Mouse (Mus musculus): ENCODE measurements around the gene Fer1l5.

Gene Fer1l5

DNA sequence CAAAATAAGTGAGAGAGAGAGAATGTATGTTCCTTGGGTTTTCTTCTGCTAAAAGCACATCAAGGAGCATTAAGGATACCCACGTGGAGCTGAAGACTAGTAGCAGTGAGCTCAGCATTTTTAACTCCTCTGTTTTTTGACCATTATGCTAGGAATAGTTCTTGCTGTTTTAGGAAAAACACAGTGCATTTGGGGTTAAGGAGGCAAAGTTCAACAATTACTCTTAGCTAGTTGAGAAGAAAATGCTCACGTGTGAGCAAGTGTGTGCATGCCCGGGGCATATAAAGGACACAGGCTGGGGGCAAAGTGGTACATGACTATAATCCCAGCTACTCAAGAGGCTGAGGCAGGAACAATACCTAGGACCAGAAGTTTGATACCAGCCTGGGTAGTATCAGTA is 61.5 kb downstream of the Fer1l5 start:
- peak; percentile 18 to 30 for DNase-seq

DNA sequence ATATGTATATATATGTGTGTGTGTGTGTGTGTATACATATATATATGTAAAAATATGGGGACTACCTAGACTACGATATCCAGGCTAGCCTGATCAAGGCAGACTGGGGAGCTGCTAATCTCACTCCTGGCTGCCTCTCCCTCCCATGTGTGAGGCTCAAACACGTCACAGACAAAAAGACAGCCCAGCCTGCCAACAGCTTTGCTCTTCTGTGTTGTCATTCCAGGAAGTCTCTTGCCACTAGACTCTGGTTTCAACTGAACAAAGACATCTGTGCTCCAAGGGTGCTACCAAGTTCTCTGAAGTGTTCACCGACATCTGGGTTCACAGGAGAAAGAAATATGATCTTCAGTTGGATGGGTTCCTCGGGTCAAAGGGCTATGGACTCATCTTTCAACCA is 63.0 kb downstream of the Fer1l5 start:
- DNase-seq, result no peak

DNA sequence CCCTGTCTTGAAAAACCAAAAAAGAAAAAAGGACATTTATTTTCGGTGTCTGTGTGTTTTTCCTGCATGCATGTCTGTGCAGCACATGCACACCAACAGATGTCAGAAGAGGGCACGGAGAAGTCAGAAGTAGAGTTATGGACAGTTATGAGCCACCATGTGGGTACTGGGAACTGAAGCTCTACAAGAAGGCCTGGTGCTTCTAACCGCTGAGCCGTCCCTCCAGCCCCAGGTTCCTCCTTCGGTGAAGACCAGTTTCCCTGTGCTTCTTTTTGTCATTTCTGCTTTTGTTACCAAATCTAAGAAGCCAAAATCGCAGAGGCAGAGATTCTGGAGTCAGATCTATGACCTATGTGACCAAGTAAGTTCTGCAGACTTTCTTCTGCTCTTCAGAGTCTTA is 64.4 kb downstream of the Fer1l5 start:
- DNase-seq, result no peak

DNA sequence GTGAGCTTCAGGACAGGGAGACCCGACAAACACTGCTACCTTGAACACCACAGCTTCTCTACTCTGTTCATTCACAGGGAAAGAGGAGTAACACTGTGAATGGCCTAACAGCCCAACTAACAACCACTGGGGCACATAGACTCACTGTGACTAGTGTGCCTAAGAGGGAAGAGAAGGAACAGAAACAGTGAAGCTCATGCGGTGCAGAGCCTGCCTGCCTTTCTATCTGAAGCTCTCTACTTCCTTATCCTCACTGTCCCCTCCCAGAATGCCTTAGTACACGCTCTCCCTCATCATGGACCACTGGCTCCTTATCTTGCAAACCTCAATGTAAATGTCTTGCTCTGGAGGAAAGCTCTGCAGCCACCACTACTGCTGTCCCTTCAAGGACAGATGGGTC is 65.1 kb downstream of the Fer1l5 start:
- DNase-seq, result no peak

DNA sequence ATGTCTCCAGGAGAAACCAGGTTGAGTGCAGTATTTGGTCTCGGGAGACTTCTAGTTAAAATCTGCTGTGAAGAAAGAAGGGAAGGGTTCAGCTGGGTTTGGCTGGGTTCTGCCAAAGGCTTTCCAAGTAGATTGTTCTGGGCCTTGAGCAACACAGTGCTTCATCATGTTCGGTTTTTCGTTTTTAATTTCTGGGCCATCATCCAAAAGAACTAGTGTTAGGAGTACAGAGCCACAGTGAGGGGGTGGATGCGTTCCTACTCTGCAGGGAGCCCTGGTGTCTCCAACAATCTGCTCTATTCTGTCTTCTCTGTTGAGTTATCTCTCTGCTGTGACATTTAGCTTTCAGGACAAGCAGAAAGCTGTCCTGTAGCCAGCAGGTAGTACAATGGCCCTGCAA is 69.0 kb downstream of the Fer1l5 start:
- DNase-seq, result no peak

DNA sequence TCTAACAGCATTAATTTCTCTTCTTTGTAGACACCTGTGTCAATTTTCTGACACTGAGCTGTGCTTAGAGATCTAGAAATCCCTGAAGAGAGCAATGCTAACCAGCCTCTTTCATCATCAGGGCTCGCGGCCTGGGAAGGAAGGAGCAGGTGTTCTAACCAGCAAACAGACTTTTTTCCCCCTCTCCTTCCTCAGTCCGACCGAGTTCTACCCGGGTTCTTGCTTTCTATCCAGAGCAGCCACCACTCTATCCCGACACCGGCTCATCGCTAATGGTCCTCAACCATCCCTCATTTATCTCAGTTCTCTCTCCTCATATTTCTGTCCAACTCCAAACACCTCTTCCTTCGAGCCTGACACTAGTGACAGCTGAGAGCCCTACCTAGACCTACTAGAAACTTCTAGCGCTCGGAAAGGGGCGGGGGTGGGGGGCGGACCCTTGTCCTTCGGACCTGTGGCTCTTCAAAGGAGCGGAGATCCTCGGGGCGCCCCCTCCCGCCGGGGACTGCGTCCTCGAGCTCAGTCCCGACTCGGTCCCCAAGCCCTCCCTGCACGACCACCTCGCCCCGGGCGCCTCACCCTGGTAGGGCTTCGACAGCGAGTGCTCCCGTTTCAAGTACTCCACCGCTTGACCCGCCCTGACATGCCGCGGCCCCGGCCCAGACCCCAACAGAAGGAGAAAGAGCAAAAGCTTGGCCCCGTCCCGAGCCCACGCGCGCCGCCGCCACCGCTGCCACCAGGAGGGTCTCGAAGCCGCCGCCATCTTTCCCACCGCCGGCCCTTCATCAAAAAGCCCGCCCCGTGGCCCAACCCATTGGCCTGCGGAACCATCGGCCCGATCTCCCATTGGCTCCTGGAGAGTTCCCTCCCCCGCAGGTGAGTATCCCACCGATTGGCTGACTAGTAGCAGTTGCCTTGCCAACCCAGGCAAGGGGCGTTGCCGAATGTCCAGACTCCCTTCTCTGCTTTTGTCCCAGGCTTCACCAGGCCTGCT is 72.7 kb downstream of the Fer1l5 start, which contains the start of gene Lman2l:
TSS of gene Lman2l (minus strand) at position 801 of the 994 bp plus-strand sequence.
- DNase-seq, result peak; percentile 98 to 99

DNA sequence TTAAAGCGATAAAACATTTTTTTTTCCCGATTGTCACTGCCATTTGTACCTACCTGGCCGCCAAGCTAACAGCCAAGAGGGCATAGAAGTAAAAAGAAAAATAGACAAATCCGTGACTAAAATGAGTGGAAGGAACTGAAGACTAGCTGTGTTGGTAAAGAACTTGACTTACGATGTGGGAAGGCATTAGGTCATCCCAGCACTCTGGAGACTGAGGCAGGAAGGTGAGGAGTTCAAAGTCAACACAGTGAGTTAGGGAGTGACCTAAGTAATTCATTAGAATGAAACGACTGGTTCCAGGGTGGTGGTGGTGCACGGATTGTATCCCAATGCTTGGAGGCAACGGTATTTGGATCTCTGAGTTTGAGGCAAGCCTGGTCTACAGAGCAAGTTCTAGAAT is 73.4 kb downstream of the Fer1l5 start:
- no peak for DNase-seq

DNA sequence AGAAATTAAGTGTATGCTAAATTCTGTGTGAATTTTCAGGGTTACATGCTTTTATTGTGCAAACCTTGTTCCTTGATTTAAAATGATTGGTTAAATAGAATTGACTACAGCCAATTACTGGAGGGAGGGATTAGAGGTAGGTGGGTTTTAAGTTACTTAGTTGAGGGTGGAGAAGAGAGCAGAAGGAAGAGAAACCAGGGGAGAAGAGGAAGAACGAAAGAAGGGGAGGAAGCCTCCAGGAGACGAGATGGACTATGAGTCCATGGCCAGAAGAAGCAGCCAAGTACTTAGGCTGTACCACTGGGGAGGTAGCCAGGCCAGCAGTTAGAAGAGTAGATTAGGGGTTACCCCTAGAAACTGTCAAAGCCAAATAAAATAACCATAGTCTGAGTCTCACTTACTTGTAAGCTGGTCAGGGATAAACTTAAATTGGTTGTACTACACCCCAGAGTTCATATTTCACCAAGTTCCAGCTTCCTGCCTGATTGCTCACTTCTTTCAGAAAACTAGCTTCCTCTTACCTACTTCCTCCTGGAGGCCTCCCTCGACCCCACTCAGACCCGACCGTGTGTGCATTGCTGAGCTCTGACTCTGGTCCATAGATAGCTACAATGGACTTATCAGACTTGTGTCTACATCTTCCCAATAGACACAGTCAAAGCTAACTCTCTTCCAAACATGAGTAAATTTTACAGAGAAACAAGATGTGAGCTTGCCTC is 74.2 kb downstream of the Fer1l5 start:
- DNase-seq, result no peak

DNA sequence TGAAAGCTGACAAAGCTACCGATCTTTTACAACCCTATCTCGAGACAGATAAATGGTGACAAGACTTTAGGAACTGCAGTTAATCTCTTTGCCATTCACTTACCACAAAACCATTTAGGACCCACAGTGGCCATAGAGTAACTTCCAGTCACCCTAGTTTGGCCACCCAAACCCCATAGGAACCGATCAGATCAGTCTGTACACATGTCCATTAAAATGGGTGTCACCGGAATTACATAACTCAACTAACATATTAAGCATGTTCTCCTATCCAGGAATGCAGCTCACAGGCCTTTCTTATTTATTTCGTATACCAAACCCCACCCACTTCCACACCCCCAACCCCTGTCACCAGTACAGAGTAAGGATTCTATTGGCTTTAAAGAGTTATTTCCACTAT is 74.8 kb downstream of the Fer1l5 start:
- DNase-seq, result no peak

DNA sequence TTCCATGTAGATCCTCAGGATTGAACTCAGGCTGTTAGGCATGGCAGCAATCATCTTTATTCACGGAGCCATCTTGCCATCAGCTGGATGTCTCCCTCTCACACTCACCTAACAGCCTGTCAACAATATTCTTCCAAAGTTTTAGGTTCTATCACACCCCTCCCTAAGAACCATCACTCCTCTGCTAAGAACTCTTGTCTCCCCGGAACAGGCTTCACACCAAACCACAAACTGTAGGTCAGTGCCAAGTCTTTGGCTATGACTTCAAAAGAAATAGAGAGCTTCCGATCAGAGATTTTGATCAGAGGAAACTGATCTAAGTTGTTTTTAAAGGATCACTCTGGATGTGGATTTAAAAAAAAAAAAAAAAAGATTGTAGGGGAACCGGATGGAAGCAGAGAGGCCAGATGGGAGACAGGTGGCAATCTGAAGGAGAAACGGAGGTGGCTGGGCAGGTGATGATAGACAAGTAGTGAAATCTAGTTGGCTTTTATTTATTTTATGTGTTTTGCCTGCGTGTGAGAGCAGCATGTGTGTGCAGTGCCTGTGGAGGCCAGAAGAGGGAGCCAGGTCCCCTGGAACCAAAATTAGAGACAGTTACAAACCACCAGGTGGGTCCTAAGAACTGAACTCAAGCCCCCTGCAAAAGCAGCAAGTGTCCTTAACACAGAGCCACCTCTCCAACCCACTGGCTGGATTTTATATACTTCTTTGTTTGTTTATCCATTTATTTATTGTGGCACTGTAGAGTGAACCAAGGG is 82.1 kb downstream of the Fer1l5 start:
- peak in 1 of 2 experiments; percentile 30 for DNase-seq

DNA sequence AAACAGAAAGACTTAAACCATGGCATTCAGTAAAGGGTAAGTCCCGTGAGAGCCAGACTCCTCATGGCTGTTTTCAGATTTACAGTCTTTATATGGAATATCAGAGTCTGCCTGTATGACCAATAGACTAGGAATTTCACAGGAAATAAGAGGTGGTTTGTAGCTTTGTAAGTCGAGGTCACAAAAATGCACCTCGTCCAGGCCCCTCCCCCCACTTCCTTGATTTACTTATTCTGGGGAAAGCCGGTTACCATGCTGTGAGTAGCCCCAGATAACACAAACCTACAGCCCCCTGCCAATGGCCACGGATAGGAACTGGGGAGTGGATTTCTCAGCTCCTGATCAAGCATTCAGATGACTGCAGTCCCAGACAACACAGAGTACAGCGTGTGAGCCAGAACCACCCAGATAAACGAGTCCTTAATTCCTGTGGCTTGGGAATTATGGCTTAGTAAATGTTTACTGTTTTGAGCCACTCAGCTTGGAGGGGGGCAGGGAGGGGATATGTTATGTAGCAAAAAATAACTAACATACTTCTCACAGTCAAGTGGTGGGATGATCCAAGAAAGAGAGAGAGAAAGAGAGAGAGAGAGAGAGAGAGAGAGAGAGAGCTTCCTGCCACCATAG is 85.4 kb downstream of the Fer1l5 start:
- DNase-seq, result no peak

DNA sequence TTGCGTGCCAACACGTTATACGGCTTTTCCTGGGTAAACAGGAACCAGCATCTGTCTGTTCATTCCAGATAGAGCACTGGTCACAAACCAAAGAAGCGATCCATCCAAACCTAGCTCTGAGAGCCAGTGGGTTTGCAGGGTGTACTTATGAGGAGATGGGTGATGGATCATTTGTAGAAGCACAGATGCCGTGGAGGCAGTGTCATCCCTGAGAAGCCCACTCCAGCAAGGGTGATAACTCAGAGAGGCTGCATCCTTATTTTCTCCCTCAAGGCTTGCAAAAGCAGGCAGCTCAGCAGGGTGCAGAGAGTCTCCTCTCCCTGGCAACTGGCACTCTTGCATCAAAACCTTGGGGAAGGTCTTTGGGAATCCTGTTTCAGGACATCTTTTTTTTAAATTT is 86.1 kb downstream of the Fer1l5 start:
- no peak for DNase-seq

DNA sequence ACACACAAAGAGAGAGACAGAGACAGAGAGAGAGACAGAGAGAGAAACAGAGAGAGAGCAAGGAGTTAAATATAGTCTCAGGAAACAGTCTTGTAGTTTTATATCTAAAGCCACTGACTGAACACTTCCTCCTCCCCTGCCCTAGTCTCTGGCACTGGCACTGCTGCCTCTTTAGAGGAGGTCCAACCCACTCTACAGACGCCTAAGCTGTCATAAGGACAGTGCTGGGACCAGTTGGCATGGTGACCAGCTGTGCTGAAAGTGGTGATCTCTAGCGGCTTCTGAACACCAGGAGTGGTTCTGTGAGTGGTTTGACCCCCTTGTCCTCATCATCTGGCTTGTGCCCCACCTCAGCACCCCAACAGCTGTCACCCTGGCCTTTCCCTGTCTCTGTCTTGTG is 89.7 kb downstream of the Fer1l5 start:
- DNase-seq, result no peak

DNA sequence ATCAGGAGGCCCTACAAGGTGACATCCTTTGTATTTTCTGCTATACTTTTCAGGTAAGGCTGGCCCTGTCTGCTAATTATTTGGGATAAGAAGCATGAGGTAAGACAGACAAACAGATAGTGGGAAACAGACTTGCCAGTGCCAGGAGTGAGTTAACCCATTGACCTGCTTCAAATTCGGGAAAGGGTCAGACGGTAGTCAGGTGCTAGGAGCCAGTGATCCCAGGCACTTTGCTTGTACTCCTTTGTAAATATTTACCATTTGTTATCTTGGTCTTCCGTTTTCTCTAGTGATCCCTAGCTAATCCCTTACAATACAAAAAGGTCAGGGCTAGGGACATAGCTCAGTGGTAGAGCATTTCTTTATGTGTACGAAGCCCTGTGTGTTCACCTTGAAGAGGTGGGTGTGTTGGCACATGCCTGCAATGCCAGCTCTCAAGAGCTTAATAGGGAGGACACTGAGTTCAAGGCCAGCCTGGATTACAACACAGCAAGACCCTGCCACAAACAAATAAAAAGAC is 93.6 kb downstream of the Fer1l5 start:
- DNase-seq, result no peak

DNA sequence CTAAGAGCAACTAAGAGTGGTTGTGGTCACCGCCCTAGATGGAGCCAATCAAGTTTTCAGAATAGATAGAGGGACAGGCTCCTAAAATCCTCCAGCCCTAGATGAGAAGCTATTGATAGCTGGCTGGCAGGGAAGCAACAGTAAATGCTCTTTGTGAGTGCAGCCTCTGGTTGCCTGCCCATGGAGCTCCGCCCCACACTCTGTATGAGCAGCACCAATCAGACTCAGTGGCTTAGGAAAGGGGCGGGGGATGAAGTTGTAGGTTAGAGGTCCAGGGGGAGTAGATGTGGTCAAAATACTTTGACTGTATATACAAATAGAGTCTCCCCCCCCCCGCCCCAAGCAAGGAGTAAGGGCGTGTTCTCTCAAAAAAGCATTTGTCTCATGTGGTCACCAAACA is 95.4 kb downstream of the Fer1l5 start:
- no peak for DNase-seq

DNA sequence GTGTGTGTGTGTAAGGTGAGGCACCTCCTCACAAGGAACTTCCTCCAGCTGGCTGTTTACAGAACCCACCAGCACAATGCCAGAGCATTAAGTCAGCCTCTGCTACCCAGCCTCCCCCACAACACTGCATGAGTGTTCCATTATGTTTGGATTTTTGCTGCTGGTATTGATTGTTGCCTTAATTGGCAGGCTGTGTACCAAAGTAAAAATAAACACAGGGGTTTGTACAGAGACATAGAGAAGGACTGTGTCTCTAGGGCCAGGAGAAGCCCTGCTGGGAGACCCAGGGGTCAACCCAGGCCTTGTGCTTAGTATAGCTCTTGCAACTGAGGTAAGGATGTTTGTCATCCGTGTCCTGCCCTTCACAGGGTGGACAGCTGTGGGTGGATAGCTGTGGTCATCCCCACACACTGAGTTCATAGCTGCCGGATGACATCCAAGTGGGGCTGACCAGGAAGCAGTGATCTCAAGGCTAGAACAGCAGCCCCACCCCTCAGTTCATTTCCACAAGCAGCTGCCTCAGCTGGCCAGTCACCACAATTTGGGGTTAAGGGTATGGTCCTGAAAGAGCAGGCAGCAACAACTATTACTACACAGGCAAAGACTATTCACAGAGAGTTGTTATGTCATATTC is 97.8 kb downstream of the Fer1l5 start:
- DNase-seq, result no peak

DNA sequence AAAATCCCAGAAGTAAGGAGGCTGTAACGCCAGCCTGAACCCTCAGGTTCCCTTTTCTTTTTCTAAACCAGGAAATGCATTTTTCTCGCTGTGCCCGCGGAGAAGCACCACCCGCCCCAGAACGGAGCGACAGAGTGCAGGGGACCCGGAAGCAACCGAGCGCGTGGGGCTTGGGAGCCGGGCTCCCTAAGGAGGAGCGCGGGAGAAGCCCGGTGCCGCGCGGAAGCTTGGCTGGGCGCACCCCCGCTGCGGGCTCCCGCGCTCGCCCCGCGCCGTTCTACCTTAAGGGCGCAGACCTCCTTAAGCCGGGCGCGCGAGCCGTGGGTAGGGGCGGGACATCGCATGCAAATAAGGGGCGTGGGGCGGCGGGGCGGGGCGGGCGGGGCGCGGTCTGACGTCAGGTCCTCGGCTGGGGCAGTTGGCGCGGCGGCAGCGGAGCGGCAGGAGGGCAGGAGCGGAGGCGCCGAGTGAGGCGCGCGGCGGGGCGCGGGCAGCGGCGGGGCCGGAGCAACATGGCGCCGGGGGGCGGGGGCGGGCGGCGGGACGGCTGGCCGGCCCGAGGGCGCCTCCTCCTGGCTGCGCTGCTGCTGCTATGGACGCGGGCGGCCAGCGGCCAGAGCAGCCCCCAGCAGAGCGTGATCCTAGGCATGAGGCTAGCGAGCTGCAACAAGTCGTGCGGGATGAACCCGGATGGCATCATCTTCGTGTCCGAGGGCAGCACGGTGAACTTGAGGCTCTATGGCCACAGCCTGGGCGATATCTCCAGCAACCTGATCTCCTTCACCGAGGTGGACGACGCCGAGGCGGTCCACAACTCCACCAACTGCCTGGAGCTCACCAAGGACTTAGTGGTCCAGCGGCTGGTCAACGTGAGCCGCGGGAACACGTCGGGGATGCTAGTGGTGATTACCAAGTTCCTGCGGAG is 99.4 kb downstream of the Fer1l5 start, which contains the start of gene Cnnm4:
TSS of gene Cnnm4 (plus strand) at position 440 of the 925 bp plus-strand sequence.
- DNase-seq, result peak; percentile 91 to 94
